Mouse (Mus musculus): ENCODE measurements around the gene Dll4. TPM values are rescaled to one million over a fixed set of nuclear protein-coding genes. Genes with fewer than 3 reads are reported as not detected.
A peak's percentile ranks its signal among the peaks of the same experiment; 100 is the strongest.

Gene Dll4
- polyA plus RNA-seq, 1 experiment = not detected

DNA sequence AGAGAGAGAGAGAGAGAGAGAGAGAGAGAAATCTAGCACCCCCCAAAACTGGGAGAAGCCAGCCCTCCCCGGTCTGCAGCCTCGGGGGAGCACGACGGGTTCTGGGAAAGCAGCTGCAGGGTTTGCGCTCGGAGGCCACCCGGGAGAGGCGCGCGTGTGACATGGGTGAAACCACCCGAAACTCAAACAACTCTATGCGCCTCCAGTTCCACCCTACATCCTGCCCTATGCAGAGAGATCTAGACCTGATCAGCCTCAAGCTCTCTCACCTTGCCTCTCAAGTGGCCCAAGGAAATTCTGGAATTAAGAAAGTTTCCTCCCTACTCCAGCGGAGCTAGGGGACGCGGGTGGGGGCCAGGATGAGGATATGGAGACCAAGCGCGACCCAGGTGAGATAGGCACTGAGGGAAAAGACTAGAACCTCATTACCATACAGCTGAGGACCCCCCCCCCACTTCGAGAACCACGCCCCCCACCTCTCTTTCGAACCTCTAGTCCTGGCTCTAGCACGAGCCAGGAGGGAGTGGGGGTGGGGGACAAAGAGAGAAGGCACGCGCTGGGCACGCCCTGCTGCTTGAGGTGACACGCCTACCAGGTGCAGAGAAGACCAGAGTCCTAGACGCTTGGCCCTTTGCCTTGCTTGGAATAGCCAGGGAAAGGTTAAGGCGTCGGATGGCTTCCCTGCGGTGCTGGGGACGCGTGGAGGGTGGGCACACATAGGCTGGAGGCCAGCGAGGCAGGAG, 837 bp upstream of the Dll4 start:
- whole genome bisulfite sequencing = 1% methylated on average over 32 of the region's 32 CpGs
- TF ChIP-seq POLR2A (IDR thresholded peaks at IDR 0.05; ENCODE audit: borderline replicate concordance, control insufficient read depth, low read depth, low read length) (no peak), CTCF (IDR thresholded peaks at IDR 0.05; ENCODE audit: control insufficient read depth, insufficient read depth, low read length) (no peak)

GRCm38 (mm10) chr2:119326161-119327101, 847 bp downstream of the Dll4 start:
- 1% methylated on average over 61 of the region's 61 CpGs for WGBS
- Histone ChIP-seq H3K4me3 (replicated peaks; ENCODE audit: control insufficient read depth, low read depth, low read length) (peak overlapping the region; percentile 32), H3K4me1 (ENCODE audit: control insufficient read depth, insufficient read depth, low read length) (no peaks in the 10 kb centered on the region; the same call in 1 of the 2 replicates), H3K27ac (ENCODE audit: control insufficient read depth, insufficient read depth, low read depth, low read length, poor library complexity) (no peak overlapping the region)
- TF ChIP-seq POLR2A (IDR thresholded peaks at IDR 0.05; ENCODE audit: borderline replicate concordance, control insufficient read depth, low read depth, low read length) = no peak
- TF ChIP-seq CTCF (IDR thresholded peaks at IDR 0.05; ENCODE audit: control insufficient read depth, insufficient read depth, low read length) = no peak

More for the DNA sequence above, 837 bp upstream of the Dll4 start:
- Histone ChIP-seq H3K4me3 (replicated peaks; ENCODE audit: control insufficient read depth, low read depth, low read length) (no peak overlapping the region), H3K27ac (ENCODE audit: control insufficient read depth, insufficient read depth, low read depth, low read length, poor library complexity) (peak overlapping the region; percentile 19; the same call in 1 of the 2 replicates), H3K4me1 (ENCODE audit: control insufficient read depth, insufficient read depth, low read length) (no peaks in the 10 kb centered on the region; the same call in 1 of the 2 replicates)

DNA sequence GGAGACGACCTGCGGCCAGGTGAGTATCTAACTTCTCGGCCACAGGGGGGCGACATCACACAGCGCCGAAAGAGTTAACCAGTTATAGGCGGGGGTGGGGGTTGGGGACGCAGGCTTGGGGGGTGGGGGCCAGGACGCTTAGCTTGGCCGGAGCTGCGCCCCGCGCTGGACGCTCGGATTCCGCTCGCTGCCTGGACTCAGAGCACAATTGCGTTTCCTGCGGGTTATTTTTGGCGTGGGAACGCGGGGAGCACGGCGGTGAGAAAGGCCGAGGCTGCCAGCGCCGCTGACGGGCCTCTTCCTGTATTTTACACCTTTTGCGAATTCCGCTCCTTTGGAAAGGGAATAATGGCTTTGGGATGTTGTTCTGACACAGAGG, 1.5 kb downstream of the Dll4 start:
- under 1% methylated on average over 30 of the region's 30 CpGs for WGBS
- no peak overlapping the region for H3K4me3 ChIP-seq (replicated peaks; ENCODE audit: control insufficient read depth, low read depth, low read length)
- H3K27ac ChIP-seq (ENCODE audit: control insufficient read depth, insufficient read depth, low read depth, low read length, poor library complexity) = no peak overlapping the region
- no peaks in the 10 kb centered on the region; the same call in 1 of the 2 replicates for H3K4me1 ChIP-seq (ENCODE audit: control insufficient read depth, insufficient read depth, low read length)
- TF ChIP-seq CTCF (IDR thresholded peaks at IDR 0.05; ENCODE audit: control insufficient read depth, insufficient read depth, low read length) (peak; percentile 30; the same call in 1 of the 2 replicates), POLR2A (IDR thresholded peaks at IDR 0.05; ENCODE audit: borderline replicate concordance, control insufficient read depth, low read depth, low read length) (no peak)

GRCm38 (mm10) chr2:119327942-119328526, 2.5 kb downstream of the Dll4 start:
- Histone ChIP-seq H3K4me3 (replicated peaks; ENCODE audit: control insufficient read depth, low read depth, low read length) (no peak overlapping the region), H3K4me1 (ENCODE audit: control insufficient read depth, insufficient read depth, low read length) (no peaks in the 10 kb centered on the region; the same call in 1 of the 2 replicates), H3K27ac (ENCODE audit: control insufficient read depth, insufficient read depth, low read depth, low read length, poor library complexity) (no peak overlapping the region)
- no peak for TF ChIP-seq CTCF (IDR thresholded peaks at IDR 0.05; ENCODE audit: control insufficient read depth, insufficient read depth, low read length)
- 81% methylated on average over 11 of the region's 11 CpGs for WGBS

GRCm38 (mm10) chr2:119328546-119328945, 3.0 kb downstream of the Dll4 start:
- no peaks in the 10 kb centered on the region; the same call in 1 of the 2 replicates for H3K4me1 ChIP-seq (ENCODE audit: control insufficient read depth, insufficient read depth, low read length)
- no peak overlapping the region for H3K4me3 ChIP-seq (replicated peaks; ENCODE audit: control insufficient read depth, low read depth, low read length)
- 68% methylated on average over 5 of the region's 5 CpGs for WGBS
- TF ChIP-seq CTCF (IDR thresholded peaks at IDR 0.05; ENCODE audit: control insufficient read depth, insufficient read depth, low read length) (no peak), POLR2A (IDR thresholded peaks at IDR 0.05; ENCODE audit: borderline replicate concordance, control insufficient read depth, low read depth, low read length) (no peak)
- H3K27ac ChIP-seq (ENCODE audit: control insufficient read depth, insufficient read depth, low read depth, low read length, poor library complexity) = no peak overlapping the region

GRCm38 (mm10) chr2:119329123-119329817, 3.7 kb downstream of the Dll4 start:
- Histone ChIP-seq H3K4me3 (replicated peaks; ENCODE audit: control insufficient read depth, low read depth, low read length) (no peak overlapping the region), H3K27ac (ENCODE audit: control insufficient read depth, insufficient read depth, low read depth, low read length, poor library complexity) (no peak overlapping the region), H3K4me1 (ENCODE audit: control insufficient read depth, insufficient read depth, low read length) (no peaks in the 10 kb centered on the region; the same call in 1 of the 2 replicates)
- no peak for TF ChIP-seq POLR2A (IDR thresholded peaks at IDR 0.05; ENCODE audit: borderline replicate concordance, control insufficient read depth, low read depth, low read length)
- no peak for TF ChIP-seq CTCF (IDR thresholded peaks at IDR 0.05; ENCODE audit: control insufficient read depth, insufficient read depth, low read length)
- 58% methylated on average over 3 of the region's 3 CpGs for WGBS

GRCm38 (mm10) chr2:119330795-119331194, 5.2 kb downstream of the Dll4 start:
- WGBS = 90% methylated on average over 8 of the region's 8 CpGs
- no peak for TF ChIP-seq CTCF (IDR thresholded peaks at IDR 0.05; ENCODE audit: control insufficient read depth, insufficient read depth, low read length)

More at GRCm38 (mm10) chr2:119330795-119331194, 5.2 kb downstream of the Dll4 start:
- Histone ChIP-seq H3K4me3 (replicated peaks; ENCODE audit: control insufficient read depth, low read depth, low read length) (no peak overlapping the region), H3K27ac (ENCODE audit: control insufficient read depth, insufficient read depth, low read depth, low read length, poor library complexity) (no peak overlapping the region), H3K4me1 (ENCODE audit: control insufficient read depth, insufficient read depth, low read length) (no peaks in the 10 kb centered on the region)
